Mouse (Mus musculus): ENCODE data around the gene Pop7. TPM values are rescaled to one million over a fixed set of nuclear protein-coding genes. Genes with fewer than 3 reads are reported as not detected.

Pop7 gene
- polyA plus RNA-seq, 1 experiment from 2014 or later: 58.0 TPM

DNA sequence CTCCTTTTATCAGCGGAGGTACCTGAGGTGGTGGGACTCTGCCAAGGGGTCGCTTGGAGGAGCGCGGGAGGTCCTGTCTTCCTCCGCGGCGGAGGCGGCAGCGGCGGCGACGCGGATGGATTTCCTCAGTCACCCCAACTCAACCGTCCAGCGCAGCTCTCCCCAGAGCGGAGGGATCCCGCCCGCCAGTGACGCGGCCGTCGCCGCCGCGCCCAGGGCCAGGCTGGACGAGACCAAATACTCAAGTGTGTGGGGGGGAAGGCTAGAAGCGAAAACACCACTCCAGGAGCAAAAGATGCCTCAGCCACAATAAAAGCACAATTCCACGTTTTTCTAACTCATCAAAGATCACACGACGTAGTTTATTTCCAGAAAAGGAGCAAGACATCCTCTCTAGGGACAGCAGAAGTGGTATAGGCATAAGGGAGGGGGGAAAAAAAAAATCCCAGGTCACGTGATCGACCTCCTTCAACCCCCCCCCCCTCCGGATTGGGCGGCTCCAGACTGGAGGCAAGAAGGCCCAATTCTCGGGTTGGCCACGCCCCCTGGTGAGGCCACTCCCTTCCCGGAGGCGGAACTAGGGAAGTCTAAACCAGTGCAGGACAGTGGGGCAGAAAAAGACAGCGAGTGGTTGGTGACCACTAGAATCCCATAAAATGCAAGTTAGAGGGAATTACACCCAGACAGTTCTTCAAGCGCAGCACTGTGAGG, 31.0 kb upstream of the Pop7 start, which contains the start of the genes Epo and Gnb2:
Epo (minus strand) TSS at position 126 of the 711 bp plus-strand sequence.
Gnb2 (minus strand) TSS at position 394 of the 711 bp plus-strand sequence.
- WGBS: under 1% methylated on average over 40 of the region's 40 CpGs
- Histone ChIP-seq H3K4me1 (peaks cover 26% of the 10 kb centered on the region), H3K27me3 (no peaks in the 10 kb centered on the region), H3K9ac (replicated peaks) (peak within 1 kb of the TSS; percentile 97), H3K4me2 (replicated peaks) (peak within 1 kb of the TSS; percentile 89), H3K36me3 (peaks cover 21% of the 10 kb centered on the region), H3K9me3 (no peaks in the 10 kb centered on the region), H3K27ac (replicated peaks) (peak within 1 kb of the TSS; percentile 99), H3K4me3 (peak within 1 kb of the TSS; percentile 93)
- peak; percentile 70 for ATAC-seq (ENCODE audit: low FRiP score, low read depth)

DNA sequence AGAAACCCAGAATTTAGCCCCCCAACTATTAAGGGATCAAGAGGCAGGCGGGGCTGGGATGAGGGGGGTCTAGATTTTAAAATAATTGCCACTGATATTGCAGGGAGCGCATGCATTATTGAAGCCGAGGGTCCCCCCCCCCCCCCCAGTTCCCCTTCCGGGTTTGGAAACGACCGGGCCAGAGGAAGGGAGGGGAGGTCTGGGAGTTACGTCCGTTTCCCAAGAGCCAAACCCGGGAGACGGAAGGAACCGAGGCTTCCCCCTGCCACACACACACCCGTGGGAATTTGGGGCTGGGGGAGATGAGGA, 30.4 kb upstream of the Pop7 start:
- peak overlapping the region; percentile 89 for H3K4me2 ChIP-seq (replicated peaks)
- no peaks in the 10 kb centered on the region for H3K27me3 ChIP-seq
- H3K4me3 ChIP-seq: peak overlapping the region; percentile 93
- H3K4me1 ChIP-seq: peaks cover 30% of the 10 kb centered on the region
- H3K36me3 ChIP-seq: peaks cover 26% of the 10 kb centered on the region
- H3K9me3 ChIP-seq: no peaks in the 10 kb centered on the region
- ATAC-seq (ENCODE audit: low FRiP score, low read depth): no peak; the same call in 1 of the 2 replicates
- peak overlapping the region; percentile 97 for H3K9ac ChIP-seq (replicated peaks)
- peak overlapping the region; percentile 99 for H3K27ac ChIP-seq (replicated peaks)
- 0% methylated on average over 12 of the region's 12 CpGs for WGBS

DNA sequence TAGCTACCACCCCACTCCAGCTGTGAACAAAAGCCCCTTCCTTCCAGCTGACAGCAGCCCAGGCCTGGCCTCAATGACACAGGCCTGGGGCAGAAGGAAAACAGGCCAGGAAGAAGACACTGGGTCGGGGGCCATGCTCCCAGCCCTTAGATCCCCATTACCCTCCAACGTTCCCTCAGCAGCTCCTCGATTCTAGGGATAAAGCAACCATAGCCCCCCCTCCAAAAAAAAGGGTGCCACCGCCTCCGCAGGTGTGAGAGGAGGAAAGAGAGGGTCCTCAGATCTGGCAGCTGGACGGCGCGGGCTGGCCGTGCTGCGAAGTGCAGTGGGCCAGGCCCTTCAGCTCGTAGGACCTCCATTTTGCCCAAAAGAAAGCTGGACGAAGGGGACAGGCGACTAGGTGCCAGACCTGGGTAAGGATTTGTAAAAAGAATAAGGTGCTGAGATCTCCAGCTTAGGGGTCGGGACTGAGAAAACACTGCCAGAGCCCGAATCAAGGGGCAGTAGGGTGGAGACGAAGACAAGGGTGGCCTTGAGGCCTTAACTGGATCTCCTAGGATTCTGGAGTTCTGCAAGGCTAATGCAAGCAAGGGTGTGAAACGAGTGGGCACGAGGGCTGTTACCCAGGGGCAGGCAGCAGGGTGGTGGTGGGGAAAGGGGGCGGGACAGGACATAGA, 30.0 kb upstream of the Pop7 start:
- WGBS: under 1% methylated on average over 19 of the region's 19 CpGs
- Histone ChIP-seq H3K9ac (replicated peaks) (peak overlapping the region; percentile 97), H3K27ac (replicated peaks) (peak overlapping the region; percentile 99), H3K4me2 (replicated peaks) (peak overlapping the region; percentile 89), H3K9me3 (no peaks in the 10 kb centered on the region), H3K4me1 (peaks cover 35% of the 10 kb centered on the region), H3K4me3 (peak overlapping the region; percentile 93), H3K36me3 (peaks cover 31% of the 10 kb centered on the region), H3K27me3 (no peaks in the 10 kb centered on the region)
- no peak; the same call in 1 of the 2 replicates for ATAC-seq (ENCODE audit: low FRiP score, low read depth)

GRCm38 (mm10) chr5:137531414-137532130, 29.3 kb upstream of the Pop7 start:
- Histone ChIP-seq H3K27me3 (no peaks in the 10 kb centered on the region), H3K36me3 (peaks cover 36% of the 10 kb centered on the region), H3K4me2 (replicated peaks) (peak overlapping the region; percentile 89), H3K4me1 (peaks cover 40% of the 10 kb centered on the region), H3K4me3 (peak overlapping the region; percentile 93), H3K9ac (replicated peaks) (peak overlapping the region; percentile 97), H3K27ac (replicated peaks) (peak overlapping the region; percentile 99), H3K9me3 (no peaks in the 10 kb centered on the region)
- WGBS: under 1% methylated on average over 48 of the region's 51 CpGs
- peak; percentile 31 for ATAC-seq (ENCODE audit: low FRiP score, low read depth)

GRCm38 (mm10) chr5:137530588-137531413, 28.5 kb upstream of the Pop7 start:
- H3K4me3 ChIP-seq: peak overlapping the region; percentile 93
- peak; percentile 59 for ATAC-seq (ENCODE audit: low FRiP score, low read depth)
- peak overlapping the region; percentile 99 for H3K27ac ChIP-seq (replicated peaks)
- peaks cover 46% of the 10 kb centered on the region for H3K4me1 ChIP-seq
- H3K4me2 ChIP-seq (replicated peaks): peak overlapping the region; percentile 89
- no peaks in the 10 kb centered on the region for H3K9me3 ChIP-seq
- no peaks in the 10 kb centered on the region for H3K27me3 ChIP-seq
- 0% methylated on average over 46 of the region's 46 CpGs for WGBS
- H3K36me3 ChIP-seq: peaks cover 42% of the 10 kb centered on the region
- H3K9ac ChIP-seq (replicated peaks): peak overlapping the region; percentile 97

DNA sequence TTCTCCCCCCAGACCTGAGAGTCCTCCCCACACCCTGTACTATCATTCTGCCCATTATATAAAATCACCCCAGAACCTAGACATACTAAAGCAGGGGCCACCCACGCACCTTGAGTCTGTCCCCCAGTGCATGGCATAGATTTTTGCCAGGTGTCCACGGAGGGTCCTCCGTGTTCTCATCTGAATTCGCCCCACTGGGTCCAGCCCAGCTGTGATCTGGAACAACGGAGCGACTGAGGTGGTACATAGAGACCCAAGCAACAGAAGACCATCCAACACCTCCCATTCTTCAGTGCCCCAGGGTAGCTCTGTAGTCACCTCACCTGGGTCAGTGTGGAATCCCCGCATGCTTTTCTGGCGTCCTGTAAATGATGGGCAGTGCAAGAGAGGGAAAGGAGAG, 27.8 kb upstream of the Pop7 start:
- Histone ChIP-seq H3K4me3 (peak overlapping the region; percentile 93), H3K27ac (replicated peaks) (peak overlapping the region; percentile 99), H3K36me3 (peaks cover 49% of the 10 kb centered on the region), H3K9me3 (no peaks in the 10 kb centered on the region), H3K4me2 (replicated peaks) (peak overlapping the region; percentile 89), H3K4me1 (peaks cover 51% of the 10 kb centered on the region), H3K27me3 (no peaks in the 10 kb centered on the region), H3K9ac (replicated peaks) (peak overlapping the region; percentile 97)
- no peak for ATAC-seq (ENCODE audit: low FRiP score, low read depth)
- 77% methylated on average over 8 of the region's 8 CpGs for WGBS

DNA sequence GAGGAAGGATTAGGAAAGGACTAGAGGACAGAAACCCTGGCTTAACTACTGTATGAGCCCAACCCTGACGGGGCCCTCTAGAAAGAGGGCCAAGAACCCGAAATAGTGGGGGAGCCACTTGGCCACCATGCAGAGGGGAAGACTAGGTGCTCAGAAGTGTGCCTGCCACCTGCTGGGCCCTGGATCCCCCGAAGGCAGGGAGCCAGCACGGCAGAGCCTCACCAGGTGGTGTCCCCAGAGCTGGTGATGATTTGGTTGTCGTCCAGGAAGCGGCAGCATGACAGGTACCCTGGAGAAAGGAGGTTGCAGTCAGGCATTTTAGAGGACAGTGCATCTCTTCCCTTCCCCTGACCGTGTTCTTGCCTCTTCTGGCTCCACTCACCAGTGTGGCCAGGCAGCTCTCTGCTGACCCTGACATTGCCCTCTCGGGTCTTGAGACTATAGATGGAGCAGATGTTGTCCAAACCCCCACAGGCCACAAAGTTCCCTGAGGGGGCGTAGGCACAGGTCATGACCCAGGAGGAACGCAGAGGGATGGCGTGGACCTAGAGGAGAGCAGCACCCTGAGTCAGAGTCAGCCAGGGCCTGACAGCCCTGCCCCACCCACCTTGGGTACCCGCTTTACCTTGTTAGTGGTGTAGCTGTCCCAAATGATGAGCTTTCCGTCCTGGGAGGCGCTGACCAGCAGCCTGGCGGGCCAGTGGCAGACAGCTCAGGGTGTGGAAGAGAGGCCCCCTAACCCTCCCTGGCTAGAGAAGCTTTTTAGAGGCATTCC, 27.1 kb upstream of the Pop7 start:
- no peak for ATAC-seq (ENCODE audit: low FRiP score, low read depth)
- peak overlapping the region; percentile 99 for H3K27ac ChIP-seq (replicated peaks)
- WGBS: 73% methylated on average over 15 of the region's 15 CpGs
- H3K27me3 ChIP-seq: no peaks in the 10 kb centered on the region
- H3K9me3 ChIP-seq: no peaks in the 10 kb centered on the region
- peaks cover 51% of the 10 kb centered on the region for H3K4me1 ChIP-seq
- H3K9ac ChIP-seq (replicated peaks): peak overlapping the region; percentile 97; the same call in 1 of the 2 replicates
- peaks cover 56% of the 10 kb centered on the region for H3K36me3 ChIP-seq
- peak overlapping the region; percentile 93 for H3K4me3 ChIP-seq
- peak overlapping the region; percentile 89 for H3K4me2 ChIP-seq (replicated peaks)

DNA sequence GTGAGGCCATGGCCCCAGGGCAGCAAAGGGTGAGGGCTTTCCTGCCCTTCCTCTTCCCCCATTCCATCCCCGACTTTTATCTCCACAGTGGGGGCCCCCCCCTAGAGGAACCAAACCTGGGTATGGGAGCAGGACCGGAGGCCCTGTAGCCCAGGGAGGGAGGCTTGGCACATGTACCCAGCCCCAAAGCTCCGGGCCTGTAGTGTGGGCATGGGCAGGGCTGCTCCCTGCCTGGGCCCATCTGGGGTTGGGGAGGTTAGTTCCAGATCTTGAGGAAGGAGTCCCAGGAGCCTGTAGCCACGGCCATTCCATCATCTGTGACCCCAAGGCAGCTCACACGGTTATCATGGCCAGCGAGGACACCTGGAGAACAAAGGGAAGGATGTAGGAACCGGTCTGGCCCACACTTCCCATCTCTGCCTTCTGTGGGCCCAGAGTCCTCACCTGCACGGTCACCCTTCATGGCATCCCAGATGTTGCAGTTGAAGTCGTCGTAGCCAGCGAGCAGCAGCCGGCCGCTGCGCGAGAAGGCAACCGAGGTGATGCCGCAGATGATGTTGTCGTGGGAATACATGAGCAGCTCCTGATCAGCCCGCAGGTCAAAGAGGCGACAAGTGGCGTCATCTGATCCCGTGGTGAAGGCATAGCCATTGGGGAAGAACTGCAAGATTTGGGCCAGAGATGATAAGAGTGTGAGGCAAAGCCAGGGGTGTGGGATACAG, 26.1 kb upstream of the Pop7 start:
- Histone ChIP-seq H3K4me3 (no peak overlapping the region), H3K4me1 (peaks cover 45% of the 10 kb centered on the region), H3K4me2 (replicated peaks) (no peak overlapping the region), H3K9me3 (no peaks in the 10 kb centered on the region), H3K27me3 (no peaks in the 10 kb centered on the region), H3K9ac (replicated peaks) (no peak overlapping the region), H3K27ac (replicated peaks) (peak overlapping the region; percentile 60), H3K36me3 (peaks cover 66% of the 10 kb centered on the region)
- 85% methylated on average over 22 of the region's 22 CpGs for WGBS
- ATAC-seq (ENCODE audit: low FRiP score, low read depth): no peak

DNA sequence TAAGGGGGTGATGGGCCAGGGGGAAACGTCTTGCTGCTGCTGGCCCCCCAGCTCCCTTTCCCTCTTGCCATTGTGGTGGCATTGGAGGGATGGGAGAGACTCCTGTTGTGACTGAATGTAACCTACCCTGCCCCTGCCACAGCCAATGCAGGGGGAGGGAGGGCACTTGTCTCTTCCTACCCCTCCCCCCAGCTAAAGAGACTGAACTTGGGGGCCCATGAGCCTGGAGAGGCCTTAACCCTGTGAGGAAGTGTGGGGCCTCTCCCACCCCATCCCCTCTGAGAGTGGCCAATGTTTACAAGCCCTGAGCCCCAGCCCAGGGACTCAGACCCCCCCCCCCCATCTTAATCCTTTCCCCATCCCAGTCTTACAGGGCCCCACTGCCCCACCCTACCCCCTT, 25.1 kb upstream of the Pop7 start:
- ATAC-seq (ENCODE audit: low FRiP score, low read depth): no peak
- 53% methylated on average over 1 of the region's 1 CpGs for WGBS
- 0 out of 2 replicates have a peak overlapping the region, but pooled peaks have one; percentile 7 for H3K9ac ChIP-seq (replicated peaks)

GRCm38 (mm10) chr5:137526192-137526936, 24.0 kb upstream of the Pop7 start:
- peak overlapping the region; percentile 2; the same call in 1 of the 2 replicates for H3K9ac ChIP-seq (replicated peaks)
- peak overlapping the region; percentile 54 for H3K27ac ChIP-seq (replicated peaks)
- no peak for ATAC-seq (ENCODE audit: low FRiP score, low read depth)
- H3K4me3 ChIP-seq: no peak overlapping the region
- no peaks in the 10 kb centered on the region for H3K9me3 ChIP-seq
- no peaks in the 10 kb centered on the region for H3K27me3 ChIP-seq
- peaks cover 45% of the 10 kb centered on the region for H3K4me1 ChIP-seq
- no peak overlapping the region for H3K4me2 ChIP-seq (replicated peaks)
- 41% methylated on average over 16 of the region's 16 CpGs for WGBS
- H3K36me3 ChIP-seq: peaks cover 87% of the 10 kb centered on the region

More for the DNA sequence above, 25.1 kb upstream of the Pop7 start:
- Histone ChIP-seq H3K36me3 (peaks cover 76% of the 10 kb centered on the region), H3K4me2 (replicated peaks) (no peak overlapping the region), H3K27me3 (no peaks in the 10 kb centered on the region), H3K9me3 (no peaks in the 10 kb centered on the region), H3K4me1 (peaks cover 45% of the 10 kb centered on the region), H3K27ac (replicated peaks) (0 out of 2 replicates have a peak overlapping the region, but pooled peaks have one; percentile 54), H3K4me3 (no peak overlapping the region)
